Mouse (Mus musculus) cerebellum, adult 2 months (tissue): ENCODE data around the gene Gm27235.

Experiments
- CTCF ChIP-seq: fragments of 200-500 bp; IDR thresholded peaks from 2 replicates; pipeline ENCODE4 v1.5.1; 2011; ENCODE audit warnings: low read depth, mild to moderate bottlenecking, control low read depth, low read length, moderate library complexity, borderline replicate concordance; ENCODE audit not compliant: insufficient read depth
- POLR2A ChIP-seq: fragments of 200-500 bp; IDR thresholded peaks from 2 replicates; pipeline ENCODE4 v1.6.1; 2011; ENCODE audit warnings: low read length, control low read depth, borderline replicate concordance; ENCODE audit not compliant: insufficient read depth

DNA sequence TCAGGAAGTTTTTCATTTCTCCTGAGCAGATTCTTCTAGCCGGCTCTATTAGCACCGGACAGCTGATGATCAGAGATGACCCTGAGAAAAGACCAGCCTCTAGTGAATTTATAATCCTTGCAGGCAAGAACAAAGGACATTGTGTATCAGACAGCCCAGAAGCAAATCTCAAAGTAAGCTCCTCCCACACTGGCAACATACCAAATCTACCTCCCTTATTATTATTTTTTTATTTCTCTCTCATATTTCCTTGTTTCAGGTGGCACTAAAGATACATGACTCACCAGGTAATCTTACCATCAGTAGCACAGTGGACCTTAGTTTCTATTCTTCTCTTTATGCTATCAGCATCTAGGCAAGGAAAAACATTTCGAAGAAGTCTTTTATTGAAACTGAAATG is at the start of gene Gm27235, which contains the start of gene D730048I06Rik:
- no peak for TF ChIP-seq CTCF
- TF ChIP-seq POLR2A, result no peak
